17 mouse cellular contexts compared by ENCODE assay signal in genomic region chr7:55855597-55855996, GRCm38 (mm10). TPM values are rescaled to one million over a fixed set of nuclear protein-coding genes. Genes with fewer than 3 reads are reported as not detected.
DNase-seq lines count a peak whose midpoint lies in the region; ATAC-seq and TF ChIP-seq lines count a peak whose summit lies in the region.
"Had no signal": no experiment of that assay in that cellular context is flagged by ENCODE, and none has a peak within 500 bp of the region (broad histone marks: within the 10 kb centered on the region; RNA-seq: fewer than 3 reads in every experiment).

No protein-coding gene starts in this region.

- 0 out of 2 replicates have a peak, but pooled peaks have one; percentile 28 for ATAC-seq in kidney, embryonic 16.5 days (ENCODE audit: low FRiP score, low TSS enrichment)
- peak; percentile 30 for ATAC-seq in inflammation-experienced regulatory T-cells, adult 6 months
- no peak for ATAC-seq in forebrain, embryonic 11.5 days (replicated peaks; ENCODE audit: low FRiP score)
- ATAC-seq: forebrain, embryonic 13.5 days; midbrain, embryonic 16.5 days had no signal

- no peak overlapping the region for H3K4me3 ChIP-seq in kidney, embryonic 16.5 days (ENCODE audit: low read length)
- H3K4me3 ChIP-seq in kidney, adult 2 months (ENCODE audit: insufficient read depth, low read depth, low read length): no peak overlapping the region
- no peak overlapping the region for H3K4me3 ChIP-seq in MEL (ENCODE audit: control insufficient read depth in 1 of 2, insufficient read depth in 1 of 2, low read depth in 2 of 2, low read length in 2 of 2)
- no peak overlapping the region for H3K4me3 ChIP-seq in forebrain, embryonic 11.5 days (ENCODE audit: low read depth, low read length)
- H3K4me3 ChIP-seq: forebrain, embryonic 13.5 days; gastrocnemius, adult 2 months; kidney, embryonic 15.5 days; neural tube, embryonic 12.5 days had no signal

- WGBS in kidney, embryonic 16.5 days: 65% methylated on average over 3 of the region's 3 CpGs
- WGBS in kidney, adult 2 months: 65% methylated on average over 3 of the region's 3 CpGs
- WGBS in forebrain, embryonic 11.5 days: 82% methylated on average over 3 of the region's 3 CpGs

- TF ChIP-seq RAD21 in MEL (IDR thresholded peaks at IDR 0.05; ENCODE audit: low read depth, low read length): no peak

- H3K36me3 ChIP-seq in kidney, embryonic 16.5 days (ENCODE audit: insufficient read depth, low read length): 0 out of 2 replicates have a peak, but pooled peaks cover 3% of the 10 kb centered on the region
- no peaks in the 10 kb centered on the region for H3K36me3 ChIP-seq in kidney, adult 2 months (ENCODE audit: control insufficient read depth, insufficient read depth, low read length)
- H3K36me3 ChIP-seq in MEL (ENCODE audit: control insufficient read depth in 1 of 2, insufficient read depth in 2 of 2, low read length in 2 of 2): peaks cover 0 to 16% of the 10 kb centered on the region in 2 experiments; a peak in 2 of 4 replicates
- H3K36me3 ChIP-seq in forebrain, embryonic 11.5 days (ENCODE audit: control insufficient read depth, insufficient read depth, low read length): no peaks in the 10 kb centered on the region
- H3K36me3 ChIP-seq: kidney, embryonic 15.5 days; neural tube, embryonic 12.5 days had no signal

- no peak for TF ChIP-seq EP300 in MEL (IDR thresholded peaks at IDR 0.05; ENCODE audit: low read depth in 1 of 2, low read length in 2 of 2)

- TF ChIP-seq POLR2A in kidney, adult 2 months (IDR thresholded peaks at IDR 0.05; ENCODE audit: low read depth, low read length): no peak
- no peak for TF ChIP-seq POLR2A in MEL (IDR thresholded peaks at IDR 0.05; ENCODE audit: control insufficient read depth in 1 of 2, insufficient read depth in 1 of 2, low read depth in 1 of 2, low read length in 2 of 2, poor library complexity in 1 of 2)

- peaks cover 3% of the 10 kb centered on the region for H3K79me2 ChIP-seq in MEL (ENCODE audit: control insufficient read depth, insufficient read depth, low read length, poor library complexity)

- intact Hi-C loops in left cerebral cortex, postnatal 14 days (cut with DNase I): no loop called here

- no peak for DNase-seq in kidney, adult 2 months
- DNase-seq in 3T3-L1 (ENCODE audit: low read depth, low spot score): peak; percentile 76
- peak; percentile 27 for DNase-seq in MEL (ENCODE audit: low read depth, low spot score)
- DNase-seq in forebrain, embryonic 11.5 days (ENCODE audit: low spot score): no peak
- DNase-seq in left cerebral cortex, postnatal 14 days (ENCODE audit: low spot score in 2 of 2): no peak
- no peak for DNase-seq in layer of hippocampus, postnatal 14 days (ENCODE audit: low spot score in 2 of 2)
- DNase-seq: cerebellum, adult 18-20 months; gastrocnemius, adult 2 months; heart, postnatal 14 days; thymus, adult 2 months had no signal

- no peaks in the 10 kb centered on the region for H3K27me3 ChIP-seq in kidney, embryonic 16.5 days (ENCODE audit: insufficient read depth, low read length)
- H3K27me3 ChIP-seq in kidney, adult 2 months (replicated peaks; ENCODE audit: control insufficient read depth, insufficient read depth, low read length): no peaks in the 10 kb centered on the region
- no peaks in the 10 kb centered on the region for H3K27me3 ChIP-seq in MEL (ENCODE audit: control insufficient read depth in 1 of 2, insufficient read depth in 2 of 2, low read length in 2 of 2)
- H3K27me3 ChIP-seq in forebrain, embryonic 11.5 days (ENCODE audit: control insufficient read depth, insufficient read depth, low read length): no peaks in the 10 kb centered on the region
- H3K27me3 ChIP-seq: forebrain, embryonic 13.5 days; kidney, embryonic 15.5 days; neural tube, embryonic 12.5 days had no signal

- H3K4me2 ChIP-seq in kidney, embryonic 16.5 days (replicated peaks; ENCODE audit: low read depth, low read length): no peak overlapping the region
- H3K4me2 ChIP-seq in forebrain, embryonic 11.5 days (ENCODE audit: low read depth, low read length, severe bottlenecking): no peak overlapping the region
- H3K4me2 ChIP-seq: forebrain, embryonic 13.5 days; kidney, embryonic 15.5 days; liver, embryonic 11.5 days; neural tube, embryonic 12.5 days had no signal

- H3K27ac ChIP-seq in kidney, embryonic 16.5 days (ENCODE audit: low read length): no peak overlapping the region
- no peak overlapping the region for H3K27ac ChIP-seq in kidney, adult 2 months (ENCODE audit: insufficient read depth, low read depth, low read length)
- H3K27ac ChIP-seq in MEL (ENCODE audit: control insufficient read depth, low read depth, low read length): no peak overlapping the region
- no peak overlapping the region for H3K27ac ChIP-seq in forebrain, embryonic 11.5 days (ENCODE audit: low read depth, low read length)
- H3K27ac ChIP-seq: forebrain, embryonic 13.5 days; gastrocnemius, adult 2 months; kidney, embryonic 15.5 days; neural tube, embryonic 12.5 days had no signal

- no peak overlapping the region for H3K9ac ChIP-seq in kidney, embryonic 16.5 days (replicated peaks; ENCODE audit: low read length)
- H3K9ac ChIP-seq in MEL (ENCODE audit: control insufficient read depth, low read depth, low read length, poor library complexity, severe bottlenecking): no peak overlapping the region
- no peak overlapping the region for H3K9ac ChIP-seq in forebrain, embryonic 11.5 days (ENCODE audit: low read length)
- H3K9ac ChIP-seq: forebrain, embryonic 13.5 days; kidney, embryonic 15.5 days; neural tube, embryonic 12.5 days had no signal

- H3K9me3 ChIP-seq in kidney, embryonic 16.5 days (ENCODE audit: low read length): no peaks in the 10 kb centered on the region
- no peaks in the 10 kb centered on the region for H3K9me3 ChIP-seq in MEL (replicated peaks; ENCODE audit: insufficient read depth, low read length)
- H3K9me3 ChIP-seq in forebrain, embryonic 11.5 days (ENCODE audit: control insufficient read depth, low read length): no peaks in the 10 kb centered on the region
- H3K9me3 ChIP-seq: forebrain, embryonic 13.5 days; kidney, embryonic 15.5 days; neural tube, embryonic 12.5 days had no signal

- H3K4me1 ChIP-seq in kidney, embryonic 16.5 days (ENCODE audit: insufficient read depth, low read length): peaks cover 13% of the 10 kb centered on the region
- 0 out of 2 replicates have a peak, but pooled peaks cover 3% of the 10 kb centered on the region for H3K4me1 ChIP-seq in kidney, adult 2 months (ENCODE audit: control insufficient read depth, insufficient read depth, low read length)
- peaks cover 0 to 17% of the 10 kb centered on the region in 2 experiments; a peak in 3 of 4 replicates for H3K4me1 ChIP-seq in MEL (ENCODE audit: control insufficient read depth in 1 of 2, insufficient read depth in 2 of 2, low read length in 2 of 2)
- no peaks in the 10 kb centered on the region for H3K4me1 ChIP-seq in forebrain, embryonic 11.5 days (replicated peaks; ENCODE audit: control insufficient read depth, insufficient read depth, low read length)
- H3K4me1 ChIP-seq: neural tube, embryonic 12.5 days had no signal

- no peak for TF ChIP-seq CTCF in kidney, adult 2 months (conservative IDR thresholded peaks at IDR 0.05; ENCODE audit: insufficient read depth, insufficient read length, low read depth, low read length)
- TF ChIP-seq CTCF in MEL (IDR thresholded peaks at IDR 0.05 in 2 of 3, conservative IDR thresholded peaks at IDR 0.05 in 1 of 3; ENCODE audit: control insufficient read depth in 1 of 3, insufficient read depth in 1 of 3, low read depth in 2 of 3, low read length in 3 of 3, poor library complexity in 1 of 3, severe bottlenecking in 1 of 3): no peak

TF ChIP-seq in MEL, 35 proteins besides CTCF, POLR2A, EP300 and RAD21:
- TF ChIP-seq MEF2A (IDR thresholded peaks at IDR 0.05; ENCODE audit: extremely low read depth, insufficient replicate concordance, low read depth, low read length, poor library complexity, severe bottlenecking) (no peak), CHD2 (IDR thresholded peaks at IDR 0.05; ENCODE audit: low read length) (no peak), MAZ (IDR thresholded peaks at IDR 0.05; ENCODE audit: low read depth, low read length) (no peak), USF1 (IDR thresholded peaks at IDR 0.05; ENCODE audit: low read depth, low read length) (no peak), ZNF384 (IDR thresholded peaks at IDR 0.05; ENCODE audit: low read depth, low read length) (no peak), ETS1 (IDR thresholded peaks at IDR 0.05; ENCODE audit: low read depth, low read length) (no peak), TCF12 (IDR thresholded peaks at IDR 0.05; ENCODE audit: low read depth, low read length) (no peak)
TF ChIP-seq in MEL: peak in this region for 0.

RNA-seq across cellular contexts. Expression of gene Cyfip1, which starts 14.1 kb away (rescaled TPM):
- polyA plus RNA-seq in kidney, embryonic 16.5 days (2015; fragmentation: Nextera tagmentation; extraction: Ambion mirVana): 113 and 114 TPM in 2 replicates
- polyA plus RNA-seq in kidney, adult 2 months (2012; rRNA removed): 28.5 and 32.7 TPM in 2 replicates
- 18.3 and 20.6 TPM in 2 replicates for total RNA-seq in MEL (2012; rRNA removed)
- 100 to 1,000 TPM in 1 of 2 experiments, 10 to 100 TPM in 1; 27.6 to 124 TPM for polyA plus RNA-seq in MEL (2012; ENCODE audit: insufficient read depth in 1 of 2, insufficient read length in 2 of 2, low read depth in 1 of 2, low replicate concordance in 2 of 2, missing spikeins in 1 of 2)
- polyA plus RNA-seq in inflammation-experienced regulatory T-cells, adult 6 months (2017; shearing (Covaris generic)): 100 to 1,000 TPM in 1 of 3 experiments, 10 to 100 TPM in 2; 86.4 to 118 (median 99.8) TPM
- 81.4 and 88.7 TPM in 2 replicates for polyA plus RNA-seq in forebrain, embryonic 11.5 days (2014; fragmentation: Nextera tagmentation; extraction: Ambion mirVana)
- 10 to 100 TPM; 71.3 to 75.2 TPM for total RNA-seq in left cerebral cortex, postnatal 14 days (2021)
- 100 to 1,000 TPM; 119 to 121 TPM for total RNA-seq in layer of hippocampus, postnatal 14 days (2021)

Comparison
In these comparisons a context has a peak if more than half of its experiments do, and no peak if none do; other contexts are left out.
1. DNase-seq: peak in 3T3-L1 (single experiment) and MEL (single experiment); none in kidney, adult 2 months (single experiment), forebrain, embryonic 11.5 days (single experiment), left cerebral cortex, postnatal 14 days (0 of 2) and layer of hippocampus, postnatal 14 days (0 of 2).